Mouse (Mus musculus): Measurements from ENCODE around the gene Tekt2. TPM values are rescaled to one million over a fixed set of nuclear protein-coding genes. Genes with fewer than 3 reads are reported as not detected.

Gene Tekt2
- polyA plus RNA-seq, 1 experiment, result 18.6 TPM

DNA sequence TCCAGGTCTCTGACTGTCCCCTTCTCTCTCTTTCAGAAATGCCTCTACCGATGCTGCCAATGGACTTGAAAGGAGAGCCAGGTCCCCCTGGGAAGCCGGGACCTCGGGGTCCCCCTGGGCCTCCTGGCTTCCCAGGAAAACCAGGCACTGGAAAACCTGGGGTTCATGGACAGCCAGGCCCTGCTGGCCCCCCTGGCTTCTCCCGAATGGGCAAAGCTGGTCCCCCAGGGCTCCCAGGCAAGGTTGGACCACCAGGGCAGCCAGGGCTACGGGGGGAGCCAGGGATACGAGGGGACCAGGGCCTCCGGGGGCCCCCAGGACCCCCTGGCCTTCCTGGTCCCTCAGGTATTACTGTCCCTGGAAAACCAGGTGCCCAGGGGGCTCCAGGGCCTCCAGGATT is 15.1 kb downstream of the Tekt2 start:
- TF ChIP-seq CTCF (IDR thresholded peaks at IDR 0.05; ENCODE audit: insufficient read depth, low read length) (no peak), POLR2A (IDR thresholded peaks at IDR 0.05; ENCODE audit: borderline replicate concordance, extremely low read depth, low read depth, low read length) (no peak)
- DNase-seq, result no peak
- WGBS, result 74% methylated on average over 7 of the region's 7 CpGs

GRCm38 (mm10) chr4:126309922-126310309 is 15.6 kb downstream of the Tekt2 start:
- WGBS, result 2% methylated on average over 7 of the region's 7 CpGs
- DNase-seq, result peak; percentile 85
- TF ChIP-seq CTCF (IDR thresholded peaks at IDR 0.05; ENCODE audit: insufficient read depth, low read length), result peak; percentile 72
- no peak for TF ChIP-seq POLR2A (IDR thresholded peaks at IDR 0.05; ENCODE audit: borderline replicate concordance, extremely low read depth, low read depth, low read length)
- H3K4me1 ChIP-seq (ENCODE audit: control insufficient read depth, insufficient read depth, low read length), result no peaks in the 10 kb centered on the region
- H3K4me3 ChIP-seq (replicated peaks; ENCODE audit: extremely low read depth, low read depth, low read length), result no peak overlapping the region

More for the DNA sequence above, 15.1 kb downstream of the Tekt2 start:
- H3K4me1 ChIP-seq (ENCODE audit: control insufficient read depth, insufficient read depth, low read length), result no peaks in the 10 kb centered on the region
- no peak overlapping the region for H3K4me3 ChIP-seq (replicated peaks; ENCODE audit: extremely low read depth, low read depth, low read length)

DNA sequence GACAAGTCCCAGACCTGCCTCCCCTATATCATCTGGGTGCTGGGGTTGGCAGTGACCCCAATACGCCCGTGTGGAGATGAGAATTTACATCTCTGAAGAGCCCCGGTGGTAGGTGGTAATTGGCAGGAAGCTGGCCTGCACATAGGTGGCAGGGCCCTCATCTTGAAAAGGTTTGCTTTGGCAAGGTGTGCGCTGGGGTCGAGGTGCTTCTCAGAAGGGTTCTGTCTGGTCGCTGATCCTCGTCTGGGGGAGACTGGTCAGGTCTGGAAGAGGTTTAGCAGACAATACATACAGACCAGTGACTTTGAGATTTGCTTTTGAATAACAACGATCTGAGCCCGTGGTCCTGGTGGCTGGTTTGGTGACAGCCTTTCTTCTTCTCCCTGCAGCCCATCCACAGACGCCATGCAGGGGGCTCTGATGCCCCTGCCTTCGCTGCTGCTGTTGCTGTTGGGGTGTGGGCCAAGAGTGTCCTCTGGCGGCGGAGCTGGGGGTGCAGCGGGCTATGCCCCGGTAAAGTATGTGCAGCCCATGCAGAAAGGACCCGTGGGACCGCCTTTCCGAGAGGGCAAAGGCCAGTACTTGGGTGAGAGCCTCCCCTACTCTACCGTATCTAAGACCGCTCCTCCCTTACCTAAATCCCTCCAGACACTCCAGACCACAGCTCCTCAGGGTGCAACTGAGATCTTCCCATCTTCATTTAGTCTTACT is 16.1 kb downstream of the Tekt2 start:
- DNase-seq, result no peak
- WGBS, result 17% methylated on average over 20 of the region's 20 CpGs
- Histone ChIP-seq H3K4me1 (ENCODE audit: control insufficient read depth, insufficient read depth, low read length) (no peaks in the 10 kb centered on the region), H3K4me3 (replicated peaks; ENCODE audit: extremely low read depth, low read depth, low read length) (no peak overlapping the region)
- TF ChIP-seq POLR2A (IDR thresholded peaks at IDR 0.05; ENCODE audit: borderline replicate concordance, extremely low read depth, low read depth, low read length), result no peak
- 0 out of 2 replicates have a peak, but pooled peaks have one; percentile 7 for TF ChIP-seq CTCF (IDR thresholded peaks at IDR 0.05; ENCODE audit: insufficient read depth, low read length)

GRCm38 (mm10) chr4:126306827-126307226 is 18.7 kb downstream of the Tekt2 start:
- no peak overlapping the region for H3K4me3 ChIP-seq (replicated peaks; ENCODE audit: extremely low read depth, low read depth, low read length)
- no peak for TF ChIP-seq CTCF (IDR thresholded peaks at IDR 0.05; ENCODE audit: insufficient read depth, low read length)
- TF ChIP-seq POLR2A (IDR thresholded peaks at IDR 0.05; ENCODE audit: borderline replicate concordance, extremely low read depth, low read depth, low read length), result no peak
- WGBS, result 14% methylated on average over 2 of the region's 2 CpGs
- no peaks in the 10 kb centered on the region for H3K4me1 ChIP-seq (ENCODE audit: control insufficient read depth, insufficient read depth, low read length)
- DNase-seq, result no peak

DNA sequence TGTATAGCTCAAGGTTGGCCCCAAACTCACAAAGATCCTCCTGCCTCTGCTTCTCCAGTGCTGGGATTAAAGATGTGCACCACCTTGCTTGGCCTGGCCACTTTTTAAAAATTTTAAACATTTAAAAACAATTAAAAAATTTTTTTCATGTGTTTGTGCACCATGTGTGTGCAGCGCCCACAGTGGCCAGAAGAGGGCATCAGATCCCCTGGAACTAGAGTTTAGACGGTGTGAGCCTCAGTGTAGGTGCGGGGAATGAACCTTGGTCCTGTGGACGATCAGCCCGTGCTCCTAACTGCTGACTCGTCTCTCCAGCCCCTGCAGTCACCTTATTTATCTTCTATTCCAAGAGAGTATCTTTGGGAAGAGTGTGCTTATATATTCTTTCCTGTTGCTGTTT is 19.4 kb downstream of the Tekt2 start:
- no peak for DNase-seq
- 89% methylated on average over 6 of the region's 6 CpGs for WGBS
- H3K4me3 ChIP-seq (replicated peaks; ENCODE audit: extremely low read depth, low read depth, low read length), result no peak overlapping the region
- no peaks in the 10 kb centered on the region for H3K4me1 ChIP-seq (ENCODE audit: control insufficient read depth, insufficient read depth, low read length)
- TF ChIP-seq CTCF (IDR thresholded peaks at IDR 0.05; ENCODE audit: insufficient read depth, low read length) (no peak), POLR2A (IDR thresholded peaks at IDR 0.05; ENCODE audit: borderline replicate concordance, extremely low read depth, low read depth, low read length) (no peak)

DNA sequence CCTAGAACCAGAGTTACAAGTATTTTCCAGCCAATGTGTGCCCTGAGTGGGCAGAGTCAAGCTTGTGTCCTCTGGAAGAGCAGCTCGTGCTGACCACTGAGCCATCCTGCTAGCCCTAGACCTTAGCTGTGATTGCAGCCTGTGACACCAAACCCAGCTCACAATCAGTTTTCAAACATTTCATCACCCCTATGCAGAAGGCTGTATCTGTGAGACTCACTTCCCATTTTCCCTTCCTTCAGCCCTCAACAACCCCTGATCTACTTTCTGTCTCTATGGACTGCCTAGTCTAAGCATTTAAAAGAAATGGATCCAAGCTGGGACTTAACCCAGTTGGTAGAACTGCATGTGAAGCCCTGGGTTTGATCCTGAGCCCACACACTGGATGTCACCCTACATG is 20.1 kb downstream of the Tekt2 start:
- 89% methylated on average over 1 of the region's 1 CpGs for whole genome bisulfite sequencing
- Histone ChIP-seq H3K4me1 (ENCODE audit: control insufficient read depth, insufficient read depth, low read length) (no peaks in the 10 kb centered on the region), H3K4me3 (replicated peaks; ENCODE audit: extremely low read depth, low read depth, low read length) (no peak overlapping the region)
- no peak for TF ChIP-seq CTCF (IDR thresholded peaks at IDR 0.05; ENCODE audit: insufficient read depth, low read length)
- no peak for TF ChIP-seq POLR2A (IDR thresholded peaks at IDR 0.05; ENCODE audit: borderline replicate concordance, extremely low read depth, low read depth, low read length)
- no peak for DNase-seq

DNA sequence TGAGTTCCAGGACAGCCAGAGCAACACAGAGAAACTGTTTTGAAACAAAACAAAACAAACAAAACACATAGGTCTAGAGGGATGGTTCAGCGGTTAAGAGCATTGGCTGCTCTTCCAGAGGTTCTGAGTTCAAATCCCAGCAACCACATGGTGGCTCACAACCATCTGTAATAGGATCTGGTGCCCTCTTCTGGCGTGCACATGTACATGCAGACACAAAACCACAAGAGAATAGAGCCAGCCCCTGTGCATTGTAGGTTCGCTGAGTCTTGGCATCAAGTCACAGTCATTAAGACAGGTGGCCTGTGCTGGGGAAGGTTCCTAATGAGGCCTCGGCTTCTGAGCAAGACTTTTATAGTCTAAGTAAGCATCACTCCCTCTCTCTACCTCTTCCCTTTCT is 21.6 kb downstream of the Tekt2 start:
- Histone ChIP-seq H3K4me1 (ENCODE audit: control insufficient read depth, insufficient read depth, low read length) (no peaks in the 10 kb centered on the region), H3K4me3 (replicated peaks; ENCODE audit: extremely low read depth, low read depth, low read length) (no peak overlapping the region)
- TF ChIP-seq CTCF (IDR thresholded peaks at IDR 0.05; ENCODE audit: insufficient read depth, low read length) (no peak), POLR2A (IDR thresholded peaks at IDR 0.05; ENCODE audit: borderline replicate concordance, extremely low read depth, low read depth, low read length) (no peak)
- 63% methylated on average over 4 of the region's 4 CpGs for WGBS
- DNase-seq, result no peak

GRCm38 (mm10) chr4:126301584-126302309 is 23.7 kb downstream of the Tekt2 start:
- Histone ChIP-seq H3K4me1 (ENCODE audit: control insufficient read depth, insufficient read depth, low read length) (peaks cover 3% of the 10 kb centered on the region; the same call in 1 of the 2 replicates), H3K4me3 (replicated peaks; ENCODE audit: extremely low read depth, low read depth, low read length) (no peak overlapping the region)
- TF ChIP-seq CTCF (IDR thresholded peaks at IDR 0.05; ENCODE audit: insufficient read depth, low read length) (no peak), POLR2A (IDR thresholded peaks at IDR 0.05; ENCODE audit: borderline replicate concordance, extremely low read depth, low read depth, low read length) (no peak)
- no peak for DNase-seq
- 20% methylated on average over 27 of the region's 27 CpGs for WGBS

DNA sequence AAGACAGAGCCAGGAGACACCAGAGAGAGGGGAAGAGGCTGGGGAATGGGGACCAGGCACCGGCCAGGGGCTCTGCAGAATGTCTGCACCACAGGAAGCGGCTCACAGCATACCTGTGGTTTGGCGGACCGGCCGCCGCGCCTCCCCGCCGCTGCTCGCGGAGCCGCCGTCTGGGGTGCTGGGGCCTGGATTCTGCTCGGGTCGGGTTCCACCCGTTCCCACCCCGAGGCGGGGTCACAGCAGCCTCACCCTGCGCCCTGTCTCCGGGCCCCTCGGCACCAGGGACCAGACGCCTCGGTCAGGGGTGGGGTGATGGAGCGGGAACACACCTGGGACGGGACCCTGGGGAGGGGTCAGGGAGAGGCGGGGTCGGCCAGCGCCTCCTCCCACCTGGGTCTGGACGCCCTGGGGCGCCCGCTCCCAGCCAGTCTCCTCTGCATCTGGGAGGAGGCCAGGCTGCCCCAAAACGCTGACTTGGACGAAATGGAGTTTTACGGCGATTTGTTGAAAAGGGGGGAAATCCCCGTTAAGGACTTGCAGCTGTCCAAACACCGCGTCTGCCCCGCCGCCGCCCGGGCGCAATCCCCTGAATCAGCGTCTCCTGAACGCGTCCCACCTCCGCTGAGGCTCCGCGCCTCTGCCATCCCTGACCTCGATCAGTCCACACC is 24.4 kb downstream of the Tekt2 start:
- 3% methylated on average over 50 of the region's 50 CpGs for WGBS
- no peak for DNase-seq
- no peak overlapping the region for H3K4me3 ChIP-seq (replicated peaks; ENCODE audit: extremely low read depth, low read depth, low read length)
- TF ChIP-seq CTCF (IDR thresholded peaks at IDR 0.05; ENCODE audit: insufficient read depth, low read length) (no peak), POLR2A (IDR thresholded peaks at IDR 0.05; ENCODE audit: borderline replicate concordance, extremely low read depth, low read depth, low read length) (no peak)
- H3K4me1 ChIP-seq (ENCODE audit: control insufficient read depth, insufficient read depth, low read length), result peaks cover 6% of the 10 kb centered on the region; the same call in 1 of the 2 replicates
